Mouse (Mus musculus) midbrain, embryonic 15.5 days (tissue): Measurements from ENCODE around the gene Dleu7. TPM values are rescaled to one million over a fixed set of nuclear protein-coding genes. Genes with fewer than 3 reads are reported as not detected.
A peak's percentile ranks its signal among the peaks of the same experiment; 100 is the strongest.

Experiments used
- ATAC-seq: fragments of 200-750 bp; cut with Nextera tagmentation; replicated peaks from 2 replicates; pipeline ENCODE4 v1.8.0; 2017; ENCODE audit warnings: moderate TSS enrichment
- H3K27ac ChIP-seq: fragments of 300-500 bp; sonication (generic); 2 replicates; pipeline ENCODE4 v1.5.1; 2015; ENCODE audit warnings: mild to moderate bottlenecking, inconsistent platforms
- H3K27me3 ChIP-seq: fragments of 300-500 bp; sonication (generic); replicated peaks from 2 replicates; pipeline ENCODE4 v1.6.1; 2015; ENCODE audit warnings: inconsistent platforms
- H3K36me3 ChIP-seq: fragments of 300-500 bp; sonication (generic); replicated peaks from 2 replicates; pipeline ENCODE4 v1.6.1; 2015; ENCODE audit warnings: inconsistent platforms
- H3K4me1 ChIP-seq: fragments of 300-500 bp; sonication (generic); 2 replicates; pipeline ENCODE4 v1.6.1; 2015; ENCODE audit warnings: inconsistent platforms
- H3K4me2 ChIP-seq: fragments of 300-500 bp; sonication (generic); 2 replicates; pipeline ENCODE4 v1.6.1; 2015; ENCODE audit warnings: inconsistent platforms, mild to moderate bottlenecking, moderate library complexity
- H3K4me3 ChIP-seq: fragments of 300-500 bp; sonication (generic); 2 replicates; pipeline ENCODE4 v1.5.1; 2015; ENCODE audit warnings: mild to moderate bottlenecking, inconsistent platforms
- H3K9ac ChIP-seq: fragments of 300-500 bp; sonication (generic); 2 replicates; pipeline ENCODE4 v1.6.1; 2015; ENCODE audit warnings: mild to moderate bottlenecking, inconsistent platforms
- H3K9me3 ChIP-seq: fragments of 300-500 bp; sonication (generic); 2 replicates; pipeline ENCODE4 v1.6.1; 2016; ENCODE audit warnings: inconsistent platforms
- WGBS: fragments of 180-500 bp; shearing (Covaris S2); methylation state at CpG from one replicate; pipeline ENCODE4 v1.1.7; 2015; ENCODE audit warnings: mixed read lengths; 5-methylcytosine and 5-hydroxymethylcytosine counted together
- polyA plus RNA-seq: library from polyadenylated mRNA; unstranded; fragments of >200 nt; fragmentation: Nextera tagmentation; extraction: Ambion mirVana; gene quantifications from 2 replicates; pipeline ENCODE4 v1.2.1, GENCODE M21; 2015

Dleu7 gene
- polyA plus RNA-seq, 1 experiment from 2014 or later: 12.9 TPM

DNA sequence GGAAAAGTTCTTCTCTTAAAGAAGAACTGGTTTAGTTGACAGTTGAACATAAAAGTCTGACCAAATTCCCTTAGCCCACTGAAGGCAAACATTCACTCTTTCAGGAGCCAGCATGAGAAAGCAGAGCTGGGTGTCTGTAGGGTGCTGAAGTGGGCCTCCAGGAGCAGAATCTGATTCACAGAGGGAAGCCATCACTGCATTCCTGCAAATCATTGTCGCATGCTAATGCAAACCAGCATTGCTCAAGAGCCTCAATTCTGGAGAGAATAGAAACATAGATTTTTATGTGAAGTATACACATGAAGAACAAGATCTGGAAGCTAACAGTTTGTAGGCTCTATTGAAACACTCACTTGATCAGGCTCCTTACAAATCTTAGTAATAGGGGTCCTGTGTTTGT is 57.6 kb downstream of the Dleu7 start:
- Histone ChIP-seq H3K27me3 (no peaks in the 10 kb centered on the region), H3K27ac (no peak overlapping the region), H3K36me3 (no peaks in the 10 kb centered on the region), H3K9me3 (no peaks in the 10 kb centered on the region), H3K4me1 (no peaks in the 10 kb centered on the region), H3K4me2 (no peak overlapping the region), H3K4me3 (no peak overlapping the region), H3K9ac (no peak overlapping the region)
- 64% methylated on average over 1 of the region's 1 CpGs for WGBS
- no peak for ATAC-seq

DNA sequence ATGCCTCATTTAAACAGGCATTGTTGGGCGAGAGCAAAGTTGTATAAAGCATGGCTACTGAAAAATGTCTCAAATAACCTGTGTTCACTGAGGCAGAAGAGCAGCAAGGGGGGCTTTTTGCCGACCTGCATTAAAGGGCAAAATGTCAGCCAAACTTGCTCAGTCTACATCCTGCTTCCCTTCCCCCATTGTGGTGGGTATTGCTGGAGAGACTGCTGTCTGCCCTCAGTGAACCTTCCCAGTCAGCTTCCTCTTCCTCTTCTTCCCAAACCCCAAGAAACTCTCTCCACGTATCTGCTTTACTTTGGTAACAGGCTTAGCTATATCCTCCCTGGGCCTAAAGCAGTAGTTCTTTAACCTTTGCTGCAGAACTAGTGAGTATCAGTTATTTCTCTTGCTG is 61.9 kb downstream of the Dleu7 start:
- Histone ChIP-seq H3K9me3 (no peaks in the 10 kb centered on the region), H3K4me2 (no peak overlapping the region), H3K9ac (no peak overlapping the region), H3K27me3 (no peaks in the 10 kb centered on the region), H3K4me3 (no peak overlapping the region), H3K4me1 (peaks cover 9% of the 10 kb centered on the region), H3K36me3 (no peaks in the 10 kb centered on the region), H3K27ac (no peak overlapping the region)
- WGBS: 43% methylated on average over 3 of the region's 3 CpGs
- no peak for ATAC-seq

DNA sequence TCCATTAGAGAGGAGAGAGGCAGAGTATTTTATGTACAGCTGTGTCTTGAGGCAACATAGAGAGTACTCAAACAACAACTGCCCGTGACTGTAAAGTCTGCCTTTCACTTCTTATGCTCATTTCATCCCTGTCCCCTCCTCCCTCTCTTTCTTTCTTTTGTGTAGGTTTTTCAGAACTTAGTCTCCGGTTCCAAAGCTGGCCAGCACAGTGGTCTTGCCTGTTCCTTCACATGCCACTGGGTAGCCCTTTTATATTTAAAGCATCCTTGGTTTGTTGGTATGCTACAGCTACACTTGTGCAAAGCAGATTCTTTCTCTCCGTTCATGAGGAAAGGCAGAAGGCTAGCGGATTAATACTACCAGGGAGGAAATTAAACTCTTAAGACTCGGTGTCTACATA is 65.7 kb downstream of the Dleu7 start:
- no peaks in the 10 kb centered on the region for H3K36me3 ChIP-seq
- no peaks in the 10 kb centered on the region for H3K9me3 ChIP-seq
- no peak overlapping the region for H3K9ac ChIP-seq
- H3K4me3 ChIP-seq: no peak overlapping the region
- peaks cover 9% of the 10 kb centered on the region for H3K4me1 ChIP-seq
- H3K27ac ChIP-seq: peak overlapping the region; percentile 60
- no peaks in the 10 kb centered on the region for H3K27me3 ChIP-seq
- peak; percentile 63 for ATAC-seq
- WGBS: 37% methylated on average over 5 of the region's 5 CpGs
- peak overlapping the region; percentile 14 for H3K4me2 ChIP-seq

GRCm38 (mm10) chr14:62226576-62227047 is 66.2 kb downstream of the Dleu7 start:
- Histone ChIP-seq H3K36me3 (no peaks in the 10 kb centered on the region), H3K27me3 (no peaks in the 10 kb centered on the region), H3K4me3 (no peak overlapping the region), H3K4me1 (peaks cover 9% of the 10 kb centered on the region), H3K9ac (no peak overlapping the region), H3K4me2 (peak overlapping the region; percentile 14; the same call in 1 of the 2 replicates), H3K27ac (peak overlapping the region; percentile 60), H3K9me3 (no peaks in the 10 kb centered on the region)
- peak; percentile 78 for ATAC-seq
- WGBS: 45% methylated on average over 11 of the region's 11 CpGs

Other genes starting within 250 kb of the Dleu7 start
- 23.0 and 23.2 TPM in 2 replicates for gene Rnaseh2b, start 458 bp downstream of the Dleu7 start, polyA plus RNA-seq
- gene Gucy1b2, start 163.2 kb upstream of the Dleu7 start, polyA plus RNA-seq: 0.61 and 1.2 TPM in 2 replicates